ENCODE assay signal across 18 mouse cellular contexts in the genomic region with DNA sequence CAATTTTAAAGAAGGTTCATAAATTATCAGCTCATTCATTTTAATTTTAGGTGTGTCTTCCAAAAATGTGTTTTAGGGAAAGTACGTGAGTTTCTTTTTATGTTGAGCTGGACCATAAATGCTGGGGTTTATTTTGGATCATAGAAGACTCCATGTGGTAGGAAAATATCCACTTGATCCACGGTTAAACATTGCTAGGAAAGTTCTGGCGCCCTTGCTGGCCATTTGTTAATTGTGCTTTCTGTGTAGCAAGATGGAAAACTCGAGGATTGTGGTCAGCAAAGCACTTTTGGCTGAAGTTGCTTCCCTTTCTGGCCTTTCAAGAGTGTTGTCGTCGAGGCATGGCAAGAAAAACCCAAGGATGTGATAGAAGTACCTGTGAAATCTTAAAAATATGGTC.
"Had no signal": no experiment of that assay in that cellular context is flagged by ENCODE, and none has a peak within 500 bp of the region (broad histone marks: within the 10 kb centered on the region; RNA-seq: fewer than 3 reads in every experiment).

No protein-coding gene starts in this region.

- H3K27ac ChIP-seq: midbrain, embryonic 10.5 days; midbrain, embryonic 13.5 days; neural tube, embryonic 13.5 days; neural tube, embryonic 15.5 days had no signal

- H3K9ac ChIP-seq: lung, embryonic 14.5 days; midbrain, embryonic 13.5 days; neural tube, embryonic 13.5 days; neural tube, embryonic 15.5 days had no signal

- H3K4me2 ChIP-seq: lung, embryonic 14.5 days; midbrain, embryonic 13.5 days; neural tube, embryonic 13.5 days; neural tube, embryonic 15.5 days had no signal

- H3K4me3 ChIP-seq: midbrain, embryonic 10.5 days; midbrain, embryonic 13.5 days; myocyte; neural tube, embryonic 13.5 days; neural tube, embryonic 15.5 days had no signal

- H3K27me3 ChIP-seq: midbrain, embryonic 13.5 days; neural tube, embryonic 13.5 days; neural tube, embryonic 15.5 days had no signal

- H3K36me3 ChIP-seq: midbrain, embryonic 10.5 days; midbrain, embryonic 13.5 days; neural tube, embryonic 13.5 days; neural tube, embryonic 15.5 days had no signal

- H3K9me3 ChIP-seq: midbrain, embryonic 10.5 days; midbrain, embryonic 13.5 days; neural tube, embryonic 13.5 days; neural tube, embryonic 15.5 days had no signal

- ATAC-seq: midbrain, embryonic 13.5 days; midbrain, embryonic 16.5 days had no signal

- DNase-seq: lung, adult 18-20 months; lung, embryonic 14.5 days; lung, postnatal 10 days; lung, postnatal 4 days; retina, postnatal 1 day; right cerebral cortex, adult 18-20 months; right cerebral cortex, postnatal 25 days; right cerebral cortex, postnatal 4 days; spleen, adult 18-20 months; thymus, adult 18-20 months; thymus, postnatal 14 days; thymus, postnatal 36 days had no signal
